Mouse (Mus musculus): ENCODE results near the gene Zbtb38. TPM values are rescaled to one million over a fixed set of nuclear protein-coding genes. Genes with fewer than 3 reads are reported as not detected.

The Zbtb38 gene
- total RNA-seq, 2 experiments from 2014 or later: 22.9 to 33.8 TPM

DNA sequence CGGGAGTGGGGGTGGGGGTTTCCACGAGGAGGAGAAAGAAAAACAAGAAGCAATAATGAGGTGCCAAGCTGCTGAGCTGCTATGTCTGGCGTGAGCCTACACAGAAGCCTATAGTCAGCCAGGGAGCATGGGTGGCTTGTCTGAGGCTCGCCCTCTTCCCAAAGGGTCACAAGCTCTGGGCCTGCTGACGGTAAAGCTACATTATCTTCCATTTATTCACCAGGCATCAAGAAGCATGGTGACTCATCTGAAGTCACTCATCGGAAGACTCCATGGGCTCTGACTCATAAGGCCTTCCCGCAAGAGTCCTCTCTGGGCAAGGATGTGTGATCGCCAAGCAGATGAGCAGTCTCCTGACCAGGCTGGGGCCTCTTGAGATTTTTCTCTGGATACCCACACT lies 29.4 kb upstream of the Zbtb38 start:
- DNase-seq: no peak
- Histone ChIP-seq H3K27ac (no peak overlapping the region), H3K4me3 (no peak overlapping the region)
- TF ChIP-seq CTCF (IDR thresholded peaks at IDR 0.05): no peak
- intact Hi-C loops (cut with DNase I): no loop called here

GRCm38 (mm10) chr9:96773146-96773545 lies 20.5 kb upstream of the Zbtb38 start:
- no peak for TF ChIP-seq CTCF (IDR thresholded peaks at IDR 0.05)
- Histone ChIP-seq H3K4me3 (peak overlapping the region; percentile 38), H3K27ac (no peak overlapping the region)
- intact Hi-C loops (cut with DNase I): no loop called here
- no peak for DNase-seq

DNA sequence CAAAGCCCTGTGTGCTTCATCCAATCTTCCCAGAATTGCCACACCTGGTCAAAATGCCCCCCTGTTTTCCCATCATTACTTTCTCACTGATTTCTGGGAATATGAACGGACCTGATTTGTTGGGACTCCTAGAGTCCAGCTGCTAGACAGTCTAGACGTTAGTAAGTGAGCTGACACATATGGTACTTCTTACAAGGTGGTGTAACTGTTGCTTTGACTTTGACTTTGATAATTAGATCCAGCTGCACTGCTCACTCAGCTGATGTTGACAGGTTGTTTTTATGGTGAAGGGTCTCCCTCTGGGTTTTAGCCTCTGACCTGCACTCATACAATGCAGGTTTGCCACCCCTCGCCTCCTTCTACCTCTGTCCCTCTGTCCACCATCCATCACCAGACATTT lies 17.8 kb upstream of the Zbtb38 start:
- no peak for DNase-seq
- TF ChIP-seq CTCF (IDR thresholded peaks at IDR 0.05): no peak
- Histone ChIP-seq H3K4me3 (no peak overlapping the region), H3K27ac (no peak overlapping the region)
- intact Hi-C loops (cut with DNase I): no loop called here

GRCm38 (mm10) chr9:96769651-96770050 lies 17.0 kb upstream of the Zbtb38 start:
- TF ChIP-seq CTCF (IDR thresholded peaks at IDR 0.05): no peak
- Histone ChIP-seq H3K4me3 (no peak overlapping the region), H3K27ac (no peak overlapping the region)
- intact Hi-C loops (cut with DNase I): no loop called here
- DNase-seq: no peak

DNA sequence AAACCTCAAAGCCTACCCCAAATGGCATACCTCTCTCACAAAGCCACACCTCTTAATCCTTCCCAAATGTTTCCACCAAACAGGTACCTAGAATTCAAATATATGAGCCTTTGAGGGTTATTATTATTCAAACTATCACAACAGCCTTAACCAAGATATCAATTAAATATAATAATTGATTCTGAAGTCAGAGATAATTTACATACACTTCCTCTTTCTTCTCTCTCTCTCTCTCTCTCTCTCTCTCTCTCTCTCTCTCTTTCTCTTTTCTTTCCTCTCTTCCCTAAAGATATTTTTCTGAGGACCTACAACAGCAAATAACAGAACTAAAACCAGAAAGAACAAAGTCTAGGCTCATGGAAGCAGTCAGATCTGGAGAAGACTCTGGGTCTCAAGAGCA lies 15.2 kb upstream of the Zbtb38 start:
- H3K4me3 ChIP-seq: no peak overlapping the region
- no peak for DNase-seq
- TF ChIP-seq CTCF (IDR thresholded peaks at IDR 0.05): no peak
- no peak overlapping the region for H3K27ac ChIP-seq
- intact Hi-C loops (cut with DNase I): no loop called here

DNA sequence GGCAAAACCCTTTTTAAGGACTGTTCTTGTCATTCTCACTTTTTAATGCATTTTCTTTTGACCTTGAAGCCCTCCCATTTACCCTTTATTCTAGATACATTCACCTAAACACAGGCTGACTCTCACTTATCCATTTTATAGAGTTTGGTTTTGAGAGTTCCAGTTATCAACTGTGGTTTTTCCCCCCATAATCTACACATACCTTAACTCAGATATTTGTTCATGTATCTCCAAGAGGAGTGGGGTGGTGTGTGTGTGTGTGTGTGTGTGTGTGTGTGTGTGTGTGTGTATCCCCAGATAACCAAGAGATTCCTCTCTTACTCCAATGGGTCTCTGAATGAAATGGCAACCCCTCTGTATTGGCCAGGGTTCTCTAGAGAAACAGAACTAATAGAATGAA lies 13.4 kb upstream of the Zbtb38 start:
- no peak overlapping the region for H3K4me3 ChIP-seq
- TF ChIP-seq CTCF (IDR thresholded peaks at IDR 0.05): no peak
- intact Hi-C loops (cut with DNase I): no loop called here
- no peak for DNase-seq
- H3K27ac ChIP-seq: no peak overlapping the region

- DNase-seq: no peak
- Histone ChIP-seq H3K4me3 (no peak overlapping the region), H3K27ac (no peak overlapping the region)
- no peak for TF ChIP-seq CTCF (IDR thresholded peaks at IDR 0.05)
- intact Hi-C loops (cut with DNase I): no loop called here
These were observed 12.8 kb upstream of the Zbtb38 start for GRCm38 (mm10) chr9:96765410-96765809.

GRCm38 (mm10) chr9:96763847-96764631 lies 11.4 kb upstream of the Zbtb38 start:
- H3K27ac ChIP-seq: no peak overlapping the region
- no peak for TF ChIP-seq CTCF (IDR thresholded peaks at IDR 0.05)
- no peak for DNase-seq
- H3K4me3 ChIP-seq: no peak overlapping the region
- intact Hi-C loops (cut with DNase I): no loop called here

DNA sequence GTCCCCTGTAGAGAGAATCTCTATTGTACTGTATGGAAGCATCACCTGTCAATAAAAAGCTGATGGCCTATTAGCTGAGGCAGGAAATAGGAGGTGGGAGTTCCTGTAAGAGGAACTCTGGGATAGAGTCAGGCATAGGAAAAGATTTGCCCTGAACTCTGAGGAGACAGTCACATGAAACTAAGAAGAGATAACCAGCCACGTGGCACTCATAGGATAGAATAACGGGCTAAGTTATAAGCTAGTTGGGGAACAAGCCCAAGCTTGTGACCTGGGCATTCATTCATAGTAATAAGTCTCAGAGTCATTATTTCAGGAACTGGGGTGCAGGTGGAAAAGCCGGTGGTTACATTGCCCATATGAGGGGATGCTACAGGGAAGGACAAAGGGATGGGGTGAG lies 10.4 kb upstream of the Zbtb38 start:
- intact Hi-C loops (cut with DNase I): no loop called here
- Histone ChIP-seq H3K4me3 (no peak overlapping the region), H3K27ac (no peak overlapping the region)
- no peak for DNase-seq
- no peak for TF ChIP-seq CTCF (IDR thresholded peaks at IDR 0.05)

- peak overlapping the region; percentile 92 for H3K27ac ChIP-seq
- TF ChIP-seq CTCF (IDR thresholded peaks at IDR 0.05): peak; percentile 96
- peak; percentile 64 for DNase-seq
- intact Hi-C loops (cut with DNase I): loop anchor here (2.0 kb wide), 1 partner anchor 84 kb away; no protein-coding TSS in a partner anchor
- peak overlapping the region; percentile 71 for H3K4me3 ChIP-seq
These were observed 6.3 kb upstream of the Zbtb38 start for GRCm38 (mm10) chr9:96758749-96759597.

- Histone ChIP-seq H3K27ac (no peak overlapping the region), H3K4me3 (no peak overlapping the region)
- intact Hi-C loops (cut with DNase I): no loop called here
- no peak for DNase-seq
- no peak for TF ChIP-seq CTCF (IDR thresholded peaks at IDR 0.05)
These were observed 4.2 kb upstream of the Zbtb38 start for GRCm38 (mm10) chr9:96756638-96757435.

DNA sequence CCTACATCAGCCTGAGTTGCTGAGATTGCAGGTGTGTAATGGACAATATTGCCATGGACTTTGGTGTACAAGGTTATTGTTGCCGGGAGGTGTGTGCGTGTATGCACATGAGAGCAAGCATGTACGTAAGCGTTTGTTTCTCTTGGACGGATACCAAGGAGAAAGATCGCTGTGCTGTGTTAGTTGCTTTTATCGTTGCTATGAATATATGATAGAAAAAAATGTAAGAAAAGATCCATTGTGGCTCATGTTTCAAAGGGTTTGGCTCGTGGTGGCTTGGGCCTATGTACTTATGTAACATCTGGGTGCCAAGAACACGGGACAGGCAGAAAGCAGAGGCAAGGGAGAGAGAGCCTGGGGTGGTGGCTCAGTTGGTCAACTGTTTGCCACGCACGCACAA lies 3.1 kb upstream of the Zbtb38 start:
- Histone ChIP-seq H3K4me3 (no peak overlapping the region), H3K27ac (no peak overlapping the region)
- no peak for TF ChIP-seq CTCF (IDR thresholded peaks at IDR 0.05)
- no peak for DNase-seq
- intact Hi-C loops (cut with DNase I): no loop called here

GRCm38 (mm10) chr9:96754625-96754969 lies 2.0 kb upstream of the Zbtb38 start:
- H3K27ac ChIP-seq: peak overlapping the region; percentile 43; the same call in 1 of the 2 replicates
- H3K4me3 ChIP-seq: no peak overlapping the region
- no peak for DNase-seq
- TF ChIP-seq CTCF (IDR thresholded peaks at IDR 0.05): no peak
- intact Hi-C loops (cut with DNase I): no loop called here

Data from gastrocnemius, adult 2 months (tissue).